Mouse (Mus musculus) neutrophil, adult 5-6 weeks (primary cell): ENCODE results near the gene Olfr287. TPM values are rescaled to one million over a fixed set of nuclear protein-coding genes. Genes with fewer than 3 reads are reported as not detected.
A peak's percentile ranks its signal among the peaks of the same experiment; 100 is the strongest.

Experiments
- ATAC-seq: fragments of 151-379, 151-347 bp; 2 replicates; pipeline ENCODE4 v1.8.0; 2017; ENCODE audit warnings: mild to moderate bottlenecking, moderate TSS enrichment; ENCODE audit not compliant: insufficient number of reproducible peaks, poor library complexity, low FRiP score, severe bottlenecking; ENCODE audit errors: extremely low read depth
- total RNA-seq: library from RNA; stranded (forward); fragments of 200-1000 nt; gene quantifications from 2 replicates; pipeline ENCODE4 v1.2.3, GENCODE M21; 2017

The Olfr287 gene
- not detected in 2 replicates for total RNA-seq

GRCm38 (mm10) chr15:98220877-98221276 is at the start of gene Olfr287, which contains the start of gene Gm44579:
Gene Olfr287, minus strand, starts transcription at chr15:98221056.
Gene Gm44579, minus strand, starts transcription at chr15:98220977.
- no peak for ATAC-seq

- ATAC-seq: no peak
These were observed 36.9 kb upstream of the Olfr287 start for GRCm38 (mm10) chr15:98257776-98258175.

DNA sequence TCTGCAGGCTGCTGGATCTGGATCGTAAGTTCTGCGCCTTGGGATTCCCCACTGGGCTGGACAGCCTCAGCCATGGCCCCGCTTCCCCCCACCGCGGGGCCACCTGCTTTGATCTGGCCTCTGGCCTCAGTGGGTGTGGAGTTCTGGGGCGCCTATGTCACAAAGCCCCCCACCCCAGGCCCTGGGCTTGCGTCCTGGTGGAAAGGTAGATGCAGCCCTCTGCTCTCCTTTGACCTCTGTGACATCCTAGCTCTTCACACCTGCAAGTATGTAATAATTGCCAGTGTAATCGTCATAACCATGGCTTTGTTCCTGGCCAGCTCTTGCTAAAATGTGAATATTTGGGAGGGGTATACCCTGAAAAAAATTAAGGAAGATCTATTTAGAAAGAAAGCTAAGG is 36.3 kb upstream of the Olfr287 start, which contains the start of gene H1fnt:
Gene H1fnt (minus strand): TSS at position 101 of the 400 bp plus-strand sequence.
- ATAC-seq: no peak

DNA sequence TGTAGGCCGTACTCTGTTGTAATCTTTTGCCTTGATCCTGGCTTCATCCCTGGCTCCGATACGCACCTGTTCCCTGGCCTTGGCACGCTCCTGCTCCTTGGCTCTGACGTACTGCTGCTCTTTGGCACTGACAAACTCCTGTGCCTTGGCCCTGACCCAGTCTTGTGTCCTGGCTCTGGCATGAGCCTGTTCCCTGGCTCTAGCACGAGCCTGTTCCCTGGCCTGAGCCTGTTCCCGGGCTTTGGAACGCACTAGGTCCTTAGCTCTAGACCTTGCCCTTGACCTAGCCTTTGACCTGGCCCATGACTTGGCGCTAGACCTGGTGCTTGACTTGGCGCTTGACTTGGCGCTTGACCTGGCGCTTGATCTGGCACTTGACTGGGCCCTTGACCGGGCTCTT is 35.4 kb upstream of the Olfr287 start:
- ATAC-seq: no peak

GRCm38 (mm10) chr15:98235442-98235841 is 14.6 kb upstream of the Olfr287 start:
- ATAC-seq: no peak

GRCm38 (mm10) chr15:98234350-98234749 is 13.5 kb upstream of the Olfr287 start, which contains the start of gene Olfr286:
Gene Olfr286, minus strand, starts transcription at chr15:98234450.
- no peak for ATAC-seq

GRCm38 (mm10) chr15:98226096-98226495 is 5.2 kb upstream of the Olfr287 start:
- ATAC-seq: no peak

GRCm38 (mm10) chr15:98225610-98226009 is 4.8 kb upstream of the Olfr287 start:
- no peak for ATAC-seq

DNA sequence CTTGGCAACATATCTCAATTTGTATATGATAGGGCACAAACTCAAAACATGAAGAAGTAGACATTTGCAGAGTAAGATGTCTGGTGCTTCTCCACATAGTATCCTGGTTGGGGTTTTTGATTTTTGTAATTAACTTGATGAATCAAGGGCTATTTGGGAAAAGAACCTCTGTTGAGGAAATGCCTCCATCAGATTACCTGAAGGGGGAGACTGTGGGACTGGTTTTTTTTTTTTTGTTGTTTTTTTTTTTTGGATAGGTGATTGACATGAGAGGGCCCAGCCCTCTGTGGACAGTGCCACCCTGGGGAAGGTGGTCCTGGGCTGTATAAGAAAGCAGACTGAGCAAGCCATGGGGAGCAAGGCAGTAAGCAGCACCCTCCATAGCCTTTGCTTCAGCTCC is 1.5 kb upstream of the Olfr287 start:
- ATAC-seq: no peak

DNA sequence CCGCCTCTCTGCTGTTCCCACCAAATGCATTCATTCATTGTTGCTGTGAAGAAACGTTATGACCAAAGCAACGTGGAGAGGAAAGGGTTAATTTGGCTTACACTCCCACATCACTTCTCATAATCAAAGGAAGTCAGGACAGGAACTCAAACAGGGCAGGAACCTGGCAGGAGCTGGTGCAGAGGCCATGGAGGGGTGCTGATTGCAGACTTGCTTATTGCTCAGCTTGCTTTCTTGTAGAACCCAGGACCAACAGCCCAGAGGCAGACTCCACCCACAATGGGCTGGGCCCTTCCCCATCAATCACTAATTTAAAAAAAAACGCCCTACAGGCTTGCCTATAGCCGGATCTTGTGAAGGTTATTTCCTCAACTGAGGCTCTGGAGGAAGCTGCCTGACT is 6.7 kb downstream of the Olfr287 start:
- no peak for ATAC-seq

DNA sequence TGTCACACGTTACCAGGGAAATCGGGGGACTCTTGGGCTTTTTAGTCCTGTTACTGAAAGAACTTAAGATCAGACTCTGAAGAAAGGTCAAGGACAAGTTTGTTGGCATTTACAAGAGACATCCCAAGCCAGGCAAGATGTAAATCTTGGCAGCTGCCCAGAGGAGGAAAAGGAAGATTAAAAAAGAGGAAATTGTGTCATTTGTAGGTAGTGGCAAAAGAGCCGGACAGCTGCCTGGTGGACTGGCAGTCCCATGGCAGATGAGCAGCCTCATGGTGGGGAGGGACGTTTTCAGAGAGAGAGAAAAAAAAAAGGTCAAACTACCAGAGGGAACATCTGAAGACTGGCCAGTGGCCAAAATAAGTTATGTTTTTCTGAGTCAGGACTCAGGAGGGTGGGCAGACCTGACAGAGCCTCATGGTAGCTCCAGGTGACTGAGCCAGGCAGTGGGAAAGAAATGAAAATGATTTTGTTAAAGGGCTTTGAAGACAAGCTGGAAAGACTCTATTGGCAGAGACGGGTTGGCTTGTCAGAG is 7.5 kb downstream of the Olfr287 start:
- no peak for ATAC-seq

DNA sequence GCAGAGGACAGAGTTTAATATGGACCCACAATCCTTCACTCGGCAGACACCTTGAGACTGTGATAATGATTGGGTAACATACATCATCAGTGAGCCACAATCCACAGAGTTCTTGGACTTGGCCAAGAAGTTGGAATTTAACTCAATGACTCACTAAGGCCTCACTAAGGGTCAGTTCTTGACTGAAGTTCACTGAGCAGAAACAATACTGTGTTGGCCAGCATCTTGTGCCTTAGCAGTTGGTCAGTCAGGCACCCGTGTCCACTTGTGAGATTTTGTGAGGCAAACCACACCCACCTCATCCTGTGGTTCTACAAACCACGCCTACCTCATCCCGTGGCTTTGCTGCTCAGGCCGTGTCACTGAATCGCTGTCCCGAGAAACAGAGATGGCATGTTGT is 11.2 kb downstream of the Olfr287 start:
- ATAC-seq: no peak

DNA sequence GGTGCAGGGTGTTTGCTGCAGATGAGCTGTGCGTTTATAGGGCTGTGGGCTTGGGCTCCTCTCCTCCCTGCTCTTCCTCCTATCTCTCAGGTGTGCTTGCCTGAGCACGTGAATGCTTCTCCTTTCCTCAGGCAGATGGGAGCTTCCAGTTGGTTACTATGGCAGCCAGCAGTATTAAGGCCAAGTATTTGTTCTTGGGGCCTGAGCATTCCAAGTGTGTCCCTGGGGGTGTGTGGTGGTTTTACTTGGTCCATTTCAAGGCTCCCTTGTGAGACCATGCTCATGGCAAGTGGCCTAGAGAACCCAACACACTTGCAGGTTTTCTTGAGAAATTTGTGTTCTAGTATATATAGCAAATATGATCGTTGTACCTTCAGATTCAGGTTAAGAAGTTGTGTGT is 25.4 kb downstream of the Olfr287 start, which contains the start of gene Olfr288:
Gene Olfr288 (minus strand): TSS at position 101 of the 400 bp plus-strand sequence.
- no peak for ATAC-seq

DNA sequence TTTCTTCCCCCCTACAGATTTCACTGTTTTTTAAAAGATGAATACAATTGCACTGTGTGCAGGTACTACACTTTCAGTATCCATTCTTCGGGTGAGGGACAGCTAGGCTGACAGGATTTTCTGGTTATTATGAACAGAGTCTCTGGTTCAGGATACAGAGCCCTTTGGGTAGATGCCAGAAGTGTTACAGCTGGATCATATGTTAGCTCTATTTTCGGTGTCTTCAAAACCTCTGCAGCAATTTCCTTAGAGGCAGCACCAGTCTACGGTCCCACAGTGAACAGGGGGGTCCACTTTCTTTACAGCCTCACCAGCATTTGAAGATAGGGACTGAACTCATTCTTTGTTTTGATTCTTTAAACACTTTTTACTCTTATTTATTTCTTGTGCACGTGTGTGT is 36.4 kb downstream of the Olfr287 start:
- no peak for ATAC-seq

DNA sequence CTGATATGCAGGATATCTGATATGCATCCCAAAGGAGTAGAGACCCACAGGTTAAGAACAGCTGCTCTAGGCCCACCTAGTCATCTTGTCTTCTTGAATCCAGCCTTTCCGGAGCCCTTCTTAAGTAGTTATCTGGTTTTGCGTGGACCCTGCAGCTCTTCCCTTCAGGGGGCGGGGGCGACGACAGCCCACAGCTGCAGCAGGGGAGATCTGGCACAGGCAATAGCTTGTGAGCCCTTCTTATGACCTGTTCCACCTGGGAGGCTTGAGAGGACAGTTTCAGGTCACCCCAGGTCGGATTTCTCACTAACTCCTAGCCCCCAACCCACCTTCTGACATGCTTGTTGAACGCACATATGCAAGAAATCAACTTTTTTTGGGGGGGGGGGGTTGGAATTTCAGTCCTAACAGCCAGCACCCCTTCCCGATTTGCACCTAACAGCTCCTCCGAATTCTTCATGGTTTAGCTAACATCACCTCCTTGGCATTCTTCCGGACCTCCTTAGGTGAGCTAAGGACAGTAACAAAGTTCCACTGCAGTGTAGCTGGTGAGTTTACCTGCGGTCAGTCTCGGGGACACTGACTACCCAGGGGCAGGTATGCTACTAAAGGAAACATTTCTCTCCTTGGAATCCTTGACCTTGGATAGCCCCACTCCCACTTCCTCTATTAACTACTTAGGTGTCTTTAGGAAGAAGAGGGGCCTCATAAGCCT is 38.8 kb downstream of the Olfr287 start:
- ATAC-seq: no peak

DNA sequence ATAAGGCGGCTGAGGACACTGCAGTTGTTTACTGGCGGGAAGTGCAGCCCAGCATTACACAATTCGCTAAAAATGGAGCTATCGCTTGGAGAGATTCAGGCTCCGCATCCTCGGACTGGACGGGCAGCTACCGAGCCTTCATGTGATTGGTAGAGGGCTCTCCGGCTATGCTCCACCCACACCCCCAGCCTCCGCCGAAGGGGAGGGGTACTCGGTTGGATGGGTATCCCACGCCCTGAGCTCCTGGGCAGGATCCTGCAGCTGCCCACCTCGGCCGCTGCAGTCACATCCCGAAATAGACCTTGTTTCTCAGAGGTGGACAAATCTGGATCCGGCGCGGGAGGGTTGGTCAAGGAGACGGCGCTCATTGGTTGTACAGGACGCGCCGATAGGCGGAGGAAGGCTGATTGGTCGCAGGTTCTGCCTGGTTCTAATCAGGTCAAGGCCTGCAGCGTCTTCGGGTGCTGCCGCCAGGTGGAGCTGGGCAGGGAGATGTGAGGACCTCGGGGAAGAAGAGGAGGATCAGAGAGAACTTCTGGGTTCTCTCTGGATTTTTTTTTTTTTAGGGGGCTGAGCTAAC is 39.6 kb downstream of the Olfr287 start:
- peak; percentile 89 for ATAC-seq

- ATAC-seq: no peak
These were observed 40.2 kb downstream of the Olfr287 start for GRCm38 (mm10) chr15:98180567-98181131.

DNA sequence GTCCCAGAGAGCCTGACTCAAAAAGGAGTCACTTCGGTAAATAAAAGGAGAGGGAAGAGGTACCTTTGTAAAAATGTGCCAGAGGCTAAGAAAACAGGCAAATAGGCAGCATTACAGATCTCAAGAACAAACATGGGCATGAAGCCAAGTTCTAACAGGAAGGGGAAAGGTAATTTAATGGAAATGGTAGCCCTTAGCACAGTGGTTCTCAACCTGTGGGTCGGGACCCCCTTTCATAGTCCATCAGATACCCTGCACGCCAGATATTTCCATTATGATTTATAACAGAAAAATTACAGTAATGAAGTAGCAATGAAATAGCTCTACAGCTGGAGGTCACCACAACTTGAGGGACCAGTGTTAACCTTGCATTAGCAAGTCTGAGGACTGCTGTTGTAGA is 43.5 kb downstream of the Olfr287 start:
- ATAC-seq: no peak

GRCm38 (mm10) chr15:98173821-98174220 is 47.0 kb downstream of the Olfr287 start:
- ATAC-seq: no peak

GRCm38 (mm10) chr15:98172113-98172512 is 48.7 kb downstream of the Olfr287 start:
- ATAC-seq: no peak
